Mouse (Mus musculus) stomach, embryonic 14.5 days (tissue): ENCODE measurements around the gene Nfib. TPM values are rescaled to one million over a fixed set of nuclear protein-coding genes. Genes with fewer than 3 reads are reported as not detected.

ENCODE experiments used
- ATAC-seq: fragments of 200-750 bp; cut with Nextera tagmentation; 2 replicates; pipeline ENCODE4 v1.8.0; 2017; ENCODE audit warnings: low read depth, moderate TSS enrichment; ENCODE audit not compliant: insufficient number of reproducible peaks, insufficient read depth, low FRiP score
- H3K27ac ChIP-seq: fragments of 300-500 bp; sonication (generic); 2 replicates; pipeline ENCODE4 v1.5.1; 2014; ENCODE audit warnings: mild to moderate bottlenecking, low read length, moderate library complexity, mixed read lengths
- H3K27me3 ChIP-seq: fragments of 300-500 bp; sonication (generic); 2 replicates; pipeline ENCODE4 v1.6.1; 2014; ENCODE audit warnings: low read length, control low read depth, mixed read lengths; ENCODE audit not compliant: control insufficient read depth, insufficient read depth
- H3K36me3 ChIP-seq: fragments of 300-500 bp; sonication (generic); 2 replicates; pipeline ENCODE4 v1.6.1; 2014; ENCODE audit warnings: mild to moderate bottlenecking, control low read depth, low read length, moderate library complexity, mixed read lengths; ENCODE audit not compliant: control insufficient read depth, insufficient read depth
- H3K4me1 ChIP-seq: fragments of 300-500 bp; sonication (generic); 2 replicates; pipeline ENCODE4 v1.6.1; 2014; ENCODE audit warnings: low read length, control low read depth, mixed read lengths; ENCODE audit not compliant: control insufficient read depth, insufficient read depth
- H3K4me2 ChIP-seq: fragments of 300-500 bp; sonication (generic); replicated peaks from 2 replicates; pipeline ENCODE4 v1.6.1; 2014; ENCODE audit warnings: low read depth, low read length, control low read depth
- H3K4me3 ChIP-seq: fragments of 300-500 bp; sonication (generic); 2 replicates; pipeline ENCODE4 v1.5.1; 2014; ENCODE audit warnings: low read depth, low read length, control low read depth
- H3K9ac ChIP-seq: fragments of 300-500 bp; sonication (generic); replicated peaks from 2 replicates; pipeline ENCODE4 v1.6.1; 2014; ENCODE audit warnings: low read depth, mild to moderate bottlenecking, control low read depth, low read length, moderate library complexity, mixed read lengths
- H3K9me3 ChIP-seq: fragments of 300-500 bp; sonication (generic); 2 replicates; pipeline ENCODE4 v1.6.1; 2016; ENCODE audit warnings: low read depth, low read length, control low read depth; ENCODE audit not compliant: control insufficient read depth
- WGBS: fragments of 180-500 bp; shearing (Covaris S2); extraction: QIAGEN DNeasy Blood & Tissue Kit; methylation state at CpG from one replicate; pipeline ENCODE4 v1.1.7; 2014; 5-methylcytosine and 5-hydroxymethylcytosine counted together
- polyA plus RNA-seq: library from polyadenylated mRNA; unstranded; fragments of >200 nt; fragmentation: Nextera tagmentation; extraction: Ambion mirVana; gene quantifications from 2 replicates; pipeline ENCODE4 v1.2.1, GENCODE M21; 2014

Gene Nfib
- polyA plus RNA-seq, 1 experiment from 2014 or later, result 94.5 TPM

DNA sequence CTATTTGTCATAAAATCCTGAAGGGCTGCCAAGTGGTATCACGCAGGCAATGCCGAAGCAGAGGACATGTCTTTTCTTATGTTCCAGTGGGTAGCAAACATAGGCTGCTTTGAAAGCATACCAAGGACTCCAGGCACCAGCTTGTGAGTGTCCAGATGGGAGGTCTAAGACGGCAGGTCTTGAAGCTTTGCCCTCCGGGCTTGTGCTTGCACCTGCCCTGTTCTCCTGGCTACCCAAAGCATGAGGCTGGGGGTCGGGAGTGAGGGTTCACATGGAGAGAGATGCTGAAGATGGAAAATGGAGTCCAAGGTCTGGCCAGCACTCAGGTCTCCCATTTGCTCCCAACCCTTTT is 61.8 kb downstream of the Nfib start:
- Histone ChIP-seq H3K27ac (no peak overlapping the region), H3K9me3 (no peaks in the 10 kb centered on the region), H3K4me1 (no peaks in the 10 kb centered on the region), H3K4me3 (no peak overlapping the region), H3K36me3 (no peaks in the 10 kb centered on the region), H3K4me2 (no peak overlapping the region), H3K27me3 (no peaks in the 10 kb centered on the region), H3K9ac (no peak overlapping the region)
- 85% methylated on average over 5 of the region's 5 CpGs for WGBS
- no peak for ATAC-seq

DNA sequence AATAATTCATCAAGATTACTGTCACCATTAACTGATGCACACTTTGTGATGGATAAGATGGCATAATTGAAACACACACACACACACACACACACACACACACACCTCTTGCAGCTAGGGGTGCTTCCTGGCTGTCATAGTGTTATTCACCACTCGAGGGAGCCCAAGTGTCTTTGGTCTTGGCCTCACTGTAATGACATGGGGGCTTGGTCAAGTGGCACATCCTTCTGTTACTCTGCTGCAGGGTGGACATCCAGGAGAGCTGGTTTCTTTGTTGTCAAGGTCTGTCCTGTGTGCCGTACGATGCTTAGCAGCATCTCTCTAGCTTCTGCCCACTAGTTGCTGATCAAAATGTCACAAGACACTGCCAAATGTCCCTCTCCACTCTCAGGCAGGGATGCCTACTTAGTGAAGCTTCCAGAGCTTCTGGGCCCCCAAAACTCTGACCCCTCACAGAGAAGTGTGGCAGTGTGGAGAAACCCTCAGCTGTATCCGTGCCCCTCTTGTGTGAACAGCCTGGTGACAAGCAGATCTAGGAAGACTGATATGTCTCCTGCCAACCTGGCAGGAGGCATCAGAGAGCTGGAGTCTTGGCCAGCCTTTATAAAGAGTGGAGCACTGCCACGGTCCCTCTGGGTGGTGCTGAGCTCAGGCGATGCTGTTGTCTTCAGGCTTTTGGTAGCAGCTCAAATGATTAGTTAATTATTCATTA is 62.4 kb downstream of the Nfib start:
- peak; percentile 37; the same call in 1 of the 2 replicates for ATAC-seq
- Histone ChIP-seq H3K27me3 (no peaks in the 10 kb centered on the region), H3K27ac (no peak overlapping the region), H3K4me3 (no peak overlapping the region), H3K4me2 (no peak overlapping the region), H3K9ac (no peak overlapping the region), H3K9me3 (no peaks in the 10 kb centered on the region), H3K36me3 (no peaks in the 10 kb centered on the region), H3K4me1 (no peaks in the 10 kb centered on the region)
- 54% methylated on average over 6 of the region's 6 CpGs for WGBS

DNA sequence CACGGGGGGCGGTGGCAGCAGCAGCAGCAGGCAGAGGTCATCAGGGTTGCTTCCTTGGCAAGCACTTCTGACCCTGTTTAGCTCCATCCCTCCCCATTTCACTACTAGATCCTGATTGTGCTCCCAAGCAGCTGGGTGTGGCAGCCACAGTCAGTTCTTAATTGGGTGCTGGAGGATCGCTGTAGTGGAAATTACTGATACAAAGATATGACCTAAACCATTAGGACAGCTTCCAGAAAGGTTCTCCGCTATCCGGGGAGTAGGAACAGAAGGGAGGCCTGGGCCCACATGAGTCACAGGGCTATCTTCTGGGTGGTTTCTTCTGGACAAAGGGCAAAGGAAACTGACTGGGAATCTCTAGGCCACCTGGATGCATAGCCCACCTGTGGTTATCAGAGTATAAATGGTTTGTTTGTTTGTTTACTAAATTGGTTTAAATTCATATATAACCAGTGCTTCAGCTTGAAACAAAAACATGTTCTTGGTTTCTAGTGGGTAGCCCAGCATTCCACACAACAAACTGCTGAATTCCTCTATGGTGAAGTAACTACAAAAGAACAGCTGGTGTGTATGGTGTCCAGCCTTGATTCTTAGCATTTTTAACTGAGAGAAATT is 64.4 kb downstream of the Nfib start:
- Histone ChIP-seq H3K27ac (no peak overlapping the region), H3K27me3 (no peaks in the 10 kb centered on the region), H3K9ac (no peak overlapping the region), H3K9me3 (no peaks in the 10 kb centered on the region), H3K4me2 (no peak overlapping the region), H3K4me3 (no peak overlapping the region), H3K36me3 (no peaks in the 10 kb centered on the region), H3K4me1 (no peaks in the 10 kb centered on the region)
- 70% methylated on average over 5 of the region's 5 CpGs for WGBS
- no peak for ATAC-seq

- no peak for ATAC-seq
- no peak overlapping the region for H3K9ac ChIP-seq
- no peaks in the 10 kb centered on the region for H3K36me3 ChIP-seq
- no peaks in the 10 kb centered on the region for H3K9me3 ChIP-seq
- no peaks in the 10 kb centered on the region for H3K27me3 ChIP-seq
- H3K4me2 ChIP-seq, result no peak overlapping the region
- WGBS, result 92% methylated on average over 9 of the region's 9 CpGs
- H3K4me1 ChIP-seq, result no peaks in the 10 kb centered on the region
- no peak overlapping the region for H3K27ac ChIP-seq
- H3K4me3 ChIP-seq, result no peak overlapping the region
Measured at GRCm38 (mm10) chr4:82638251-82638650, 67.3 kb downstream of the Nfib start.

DNA sequence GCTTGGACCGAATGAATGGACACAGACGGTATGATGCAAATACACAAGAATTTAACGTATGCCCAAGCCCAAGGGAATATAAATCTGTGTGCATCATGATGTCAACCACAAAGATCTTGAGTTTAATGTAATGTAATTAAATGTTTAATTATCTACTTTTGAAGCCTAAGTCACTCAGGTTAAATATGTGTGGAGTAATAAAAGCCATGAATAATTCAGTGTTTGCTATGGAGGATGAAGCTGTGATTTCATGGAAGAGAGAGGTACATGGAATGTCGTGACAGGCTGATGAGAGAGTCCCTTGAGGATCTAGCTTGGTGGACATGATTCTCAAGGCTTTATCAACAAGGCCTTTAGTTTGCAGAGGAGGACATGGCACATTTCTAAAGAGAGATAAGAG is 67.9 kb downstream of the Nfib start:
- no peak for ATAC-seq
- no peaks in the 10 kb centered on the region for H3K36me3 ChIP-seq
- no peaks in the 10 kb centered on the region for H3K9me3 ChIP-seq
- H3K27ac ChIP-seq, result no peak overlapping the region
- H3K4me1 ChIP-seq, result no peaks in the 10 kb centered on the region
- WGBS, result 78% methylated on average over 4 of the region's 4 CpGs
- no peak overlapping the region for H3K9ac ChIP-seq
- H3K4me3 ChIP-seq, result no peak overlapping the region
- H3K4me2 ChIP-seq, result no peak overlapping the region
- H3K27me3 ChIP-seq, result no peaks in the 10 kb centered on the region

- H3K4me3 ChIP-seq, result no peak overlapping the region
- H3K4me1 ChIP-seq, result no peaks in the 10 kb centered on the region
- H3K27me3 ChIP-seq, result no peaks in the 10 kb centered on the region
- H3K36me3 ChIP-seq, result no peaks in the 10 kb centered on the region
- ATAC-seq, result no peak
- 66% methylated on average over 5 of the region's 5 CpGs for WGBS
- H3K27ac ChIP-seq, result no peak overlapping the region
- H3K9me3 ChIP-seq, result no peaks in the 10 kb centered on the region
- no peak overlapping the region for H3K4me2 ChIP-seq
- H3K9ac ChIP-seq, result no peak overlapping the region
Measured at GRCm38 (mm10) chr4:82636658-82637057, 68.9 kb downstream of the Nfib start.

- Histone ChIP-seq H3K27me3 (no peaks in the 10 kb centered on the region), H3K36me3 (no peaks in the 10 kb centered on the region), H3K4me3 (no peak overlapping the region), H3K27ac (no peak overlapping the region), H3K9me3 (no peaks in the 10 kb centered on the region), H3K9ac (no peak overlapping the region), H3K4me2 (no peak overlapping the region), H3K4me1 (no peaks in the 10 kb centered on the region)
- ATAC-seq, result no peak
- WGBS, result 42% methylated on average over 5 of the region's 5 CpGs
Measured at GRCm38 (mm10) chr4:82635881-82636280, 69.7 kb downstream of the Nfib start.

DNA sequence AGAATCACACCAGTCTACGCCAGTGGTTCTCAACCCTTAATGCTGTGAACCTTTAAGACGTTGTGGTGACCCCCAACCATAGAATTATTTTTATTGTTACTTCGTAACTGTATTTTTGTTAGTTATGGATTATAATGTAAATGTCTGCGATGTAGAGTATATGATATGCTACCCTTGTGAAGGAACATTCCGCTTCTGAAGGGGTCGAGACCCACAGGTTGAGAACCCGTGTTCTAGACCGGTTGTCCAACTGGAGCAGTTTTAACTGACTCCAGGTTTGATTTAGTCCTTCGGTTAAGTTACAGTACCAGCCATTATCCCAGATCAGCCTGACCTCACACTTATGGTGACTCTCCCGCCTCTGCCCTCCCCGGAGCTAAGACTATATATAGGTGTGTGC is 70.4 kb downstream of the Nfib start:
- H3K4me1 ChIP-seq, result no peaks in the 10 kb centered on the region
- no peaks in the 10 kb centered on the region for H3K27me3 ChIP-seq
- H3K27ac ChIP-seq, result no peak overlapping the region
- no peaks in the 10 kb centered on the region for H3K9me3 ChIP-seq
- 93% methylated on average over 11 of the region's 11 CpGs for WGBS
- no peak overlapping the region for H3K9ac ChIP-seq
- no peak for ATAC-seq
- H3K4me2 ChIP-seq, result no peak overlapping the region
- H3K4me3 ChIP-seq, result no peak overlapping the region
- H3K36me3 ChIP-seq, result no peaks in the 10 kb centered on the region

DNA sequence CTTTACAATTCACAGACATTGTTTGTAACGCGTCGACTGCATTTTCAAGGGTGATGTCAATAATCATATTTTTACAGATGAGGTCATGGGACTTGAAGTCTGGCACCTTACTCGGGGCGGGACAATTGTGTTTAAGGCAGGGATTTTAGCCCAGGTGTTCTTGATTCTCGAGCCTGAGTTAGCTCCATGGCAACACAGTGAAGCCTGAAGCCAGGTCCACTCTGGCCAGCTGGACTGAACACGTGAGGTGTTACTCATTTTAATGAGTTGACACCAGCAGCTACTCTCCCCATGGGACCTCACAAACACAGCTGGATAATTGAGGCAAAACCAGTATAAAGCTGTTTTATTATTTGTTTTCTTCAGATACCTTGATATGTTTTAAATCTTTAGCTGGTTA is 71.2 kb downstream of the Nfib start:
- WGBS, result 73% methylated on average over 7 of the region's 7 CpGs
- no peak for ATAC-seq
- Histone ChIP-seq H3K4me1 (no peaks in the 10 kb centered on the region), H3K9ac (no peak overlapping the region), H3K27ac (no peak overlapping the region), H3K4me2 (no peak overlapping the region), H3K9me3 (no peaks in the 10 kb centered on the region), H3K27me3 (no peaks in the 10 kb centered on the region), H3K4me3 (no peak overlapping the region), H3K36me3 (no peaks in the 10 kb centered on the region)
